Mouse (Mus musculus): ENCODE measurements at regions not wholly inside any gene's neighbourhood (a gene's known extent, or its start where the extent isn't known, plus 50 kb on each side); places are given as distances from the start of the nearest gene placed in this dataset.

DNA sequence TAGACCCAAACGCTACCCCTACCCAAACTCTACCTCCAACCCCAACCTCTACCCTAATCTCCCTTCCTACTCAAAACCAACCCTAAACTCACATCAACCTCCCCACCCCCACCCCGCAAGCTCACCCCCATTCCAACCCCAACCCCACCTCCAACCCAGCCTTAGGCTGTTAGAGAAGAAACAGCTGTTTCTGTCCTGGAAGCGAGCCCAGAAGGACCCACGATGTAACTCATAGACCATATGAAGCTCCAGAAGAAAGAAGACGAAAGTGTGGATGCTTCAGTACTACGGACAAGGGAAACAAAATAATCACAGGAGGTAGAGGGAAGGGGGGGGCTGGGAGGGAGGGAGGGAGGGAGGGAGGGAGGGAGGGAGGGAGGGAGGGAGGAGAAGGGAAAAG lies 58.4 kb downstream of the Sox11 start:
- DNase-seq (ENCODE audit: low read depth), result no peak

DNA sequence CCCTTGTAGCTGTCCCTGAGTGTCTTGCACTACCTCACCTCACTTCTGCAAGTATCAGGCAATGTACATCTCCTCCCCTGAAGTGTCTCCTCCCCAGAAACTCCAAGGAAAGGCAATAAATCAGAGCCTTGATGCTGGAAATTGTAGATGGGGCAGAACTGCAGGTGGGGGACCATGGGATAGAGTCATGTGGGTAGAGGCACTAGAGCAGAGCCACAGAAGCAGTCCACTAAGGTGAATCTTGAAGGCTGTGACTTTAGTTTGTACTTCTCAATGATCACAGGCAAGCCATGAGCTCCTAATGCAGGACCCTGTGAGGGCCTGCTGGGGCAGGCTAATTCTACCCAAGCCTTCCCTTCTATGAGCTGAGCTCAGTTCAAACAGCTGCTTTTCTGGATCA lies 80.4 kb downstream of the Sox11 start:
- DNase-seq (ENCODE audit: low read depth), result no peak

- no peak for DNase-seq (ENCODE audit: low read depth)
These were observed 88.2 kb downstream of the Sox11 start for GRCm38 (mm10) chr12:27254125-27254524.

GRCm38 (mm10) chr12:27251521-27251920 lies 90.9 kb downstream of the Sox11 start:
- no peak for DNase-seq (ENCODE audit: low read depth)

DNA sequence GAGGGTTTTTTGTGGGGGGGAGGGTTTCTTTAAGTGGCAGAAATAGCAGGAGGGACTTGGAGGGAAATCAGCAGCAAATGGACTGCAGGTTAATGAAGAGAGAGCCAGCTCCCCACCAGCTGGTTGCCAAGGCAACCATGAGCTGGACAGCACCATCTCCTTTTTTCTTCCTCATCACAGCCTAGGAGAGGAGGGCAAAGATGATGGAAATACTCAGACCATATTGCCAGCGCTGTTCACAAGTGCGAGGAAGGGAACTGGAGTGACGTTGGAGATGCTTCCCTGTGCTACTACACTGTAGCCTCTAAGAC lies 93.9 kb downstream of the Sox11 start:
- DNase-seq (ENCODE audit: low read depth), result no peak

GRCm38 (mm10) chr12:27247756-27248544 lies 94.4 kb downstream of the Sox11 start:
- no peak for DNase-seq (ENCODE audit: low read depth)

DNA sequence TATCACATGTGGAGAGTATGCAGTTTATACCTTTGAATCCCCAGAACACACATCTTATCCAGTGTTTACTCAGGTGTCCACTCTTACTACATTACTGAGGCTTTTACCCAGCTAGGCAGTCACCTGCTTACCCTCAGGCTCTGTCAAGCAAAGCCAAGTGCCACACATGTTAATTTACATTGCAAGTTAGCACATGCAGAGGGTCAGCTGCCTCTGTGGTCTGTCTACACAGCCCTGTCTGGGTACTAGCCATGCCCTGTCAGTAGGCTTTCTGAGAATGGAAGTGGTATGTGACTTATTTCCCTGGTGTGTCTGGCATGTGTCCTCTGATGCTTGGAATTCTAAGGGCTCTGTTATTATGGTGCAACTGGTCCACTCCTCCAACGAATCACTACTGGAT lies 106.6 kb downstream of the Sox11 start:
- DNase-seq (ENCODE audit: low read depth), result no peak

DNA sequence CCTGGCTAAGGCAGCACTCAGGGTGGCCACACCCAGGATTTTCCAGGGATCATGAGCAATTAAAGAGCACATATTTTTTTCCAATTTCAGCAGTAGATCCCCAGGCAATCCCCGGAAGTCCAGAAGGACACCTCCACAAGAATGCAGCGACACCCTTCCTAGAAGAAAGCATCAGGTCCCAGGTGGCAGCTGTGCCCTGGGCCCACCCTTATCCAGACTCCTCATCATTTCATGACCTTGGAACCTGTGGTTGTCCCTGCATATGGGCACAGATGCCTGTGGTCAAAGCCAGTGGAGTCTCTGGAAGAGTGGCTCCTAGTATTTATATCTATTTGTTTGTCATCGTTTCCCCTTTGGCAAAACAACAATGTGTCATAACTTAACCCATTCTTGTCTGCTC lies 120.8 kb downstream of the Sox11 start:
- DNase-seq (ENCODE audit: low read depth), result no peak

GRCm38 (mm10) chr12:27201191-27201590 lies 141.2 kb downstream of the Sox11 start:
- no peak for DNase-seq (ENCODE audit: low read depth)

DNA sequence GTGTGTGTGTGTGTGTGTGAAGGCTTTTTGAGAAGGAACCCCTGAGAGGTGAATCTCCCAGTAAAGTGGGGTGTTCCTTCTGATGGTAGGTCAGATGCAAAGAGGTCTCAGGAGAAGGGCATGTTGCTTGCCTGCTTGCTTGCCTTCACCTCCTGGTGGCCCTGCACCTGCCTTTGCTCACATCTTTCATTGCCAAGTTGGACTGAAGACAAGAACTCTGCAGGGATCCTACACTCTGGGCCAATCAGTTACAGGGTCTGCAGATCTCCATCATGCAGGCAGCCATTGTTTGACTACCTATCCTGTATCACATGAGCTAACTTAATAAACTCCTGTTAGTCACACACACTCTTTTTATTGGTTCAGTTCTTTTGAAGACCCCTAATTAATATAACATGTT lies 148.4 kb downstream of the Sox11 start:
- no peak for DNase-seq (ENCODE audit: low read depth)

DNA sequence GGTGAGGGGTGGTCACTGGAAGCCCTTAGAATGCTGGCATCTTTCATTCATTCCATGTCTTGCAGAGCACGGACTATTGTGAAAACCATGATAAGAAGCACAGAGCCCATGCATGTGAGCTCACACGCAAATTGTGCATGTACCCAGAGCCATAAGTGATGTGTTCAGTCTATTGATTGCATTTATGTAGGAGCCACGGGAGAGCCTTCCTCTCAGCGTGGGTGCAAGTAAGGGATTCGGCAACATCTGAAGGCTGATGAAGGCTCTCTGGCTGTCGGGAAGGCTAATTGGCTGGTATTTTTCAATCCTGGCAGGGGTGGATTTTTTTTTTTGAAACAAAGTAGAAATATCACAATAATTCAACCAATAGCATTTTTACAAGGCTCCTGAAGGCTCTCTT lies 150.5 kb downstream of the Sox11 start:
- no peak for DNase-seq (ENCODE audit: low read depth)

GRCm38 (mm10) chr12:27187480-27187879 lies 154.9 kb downstream of the Sox11 start:
- no peak for DNase-seq (ENCODE audit: low read depth)

GRCm38 (mm10) chr12:27182397-27183375 lies 159.7 kb downstream of the Sox11 start:
- DNase-seq (ENCODE audit: low read depth), result no peak

GRCm38 (mm10) chr12:27173561-27173960 lies 168.8 kb downstream of the Sox11 start:
- DNase-seq (ENCODE audit: low read depth), result no peak

DNA sequence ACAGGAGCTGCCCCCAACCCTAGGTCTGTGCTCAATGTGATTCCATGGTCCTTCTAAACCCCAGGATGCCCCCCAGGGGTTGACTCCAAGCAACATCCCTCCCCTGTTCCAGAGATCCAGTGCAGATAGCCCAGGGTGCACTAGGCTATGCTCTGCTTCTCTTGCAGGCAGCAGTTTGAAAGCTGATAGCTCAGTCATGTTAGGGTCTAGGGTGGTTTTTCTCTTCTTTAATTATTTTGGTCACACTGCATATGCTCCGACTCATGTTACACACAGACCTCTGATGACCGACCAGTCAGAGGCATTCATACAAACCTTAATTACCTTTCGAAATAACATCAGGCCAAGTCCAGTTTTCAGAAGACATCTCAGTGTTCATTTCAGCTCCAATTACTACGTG lies 169.2 kb downstream of the Sox11 start:
- no peak for DNase-seq (ENCODE audit: low read depth)

DNA sequence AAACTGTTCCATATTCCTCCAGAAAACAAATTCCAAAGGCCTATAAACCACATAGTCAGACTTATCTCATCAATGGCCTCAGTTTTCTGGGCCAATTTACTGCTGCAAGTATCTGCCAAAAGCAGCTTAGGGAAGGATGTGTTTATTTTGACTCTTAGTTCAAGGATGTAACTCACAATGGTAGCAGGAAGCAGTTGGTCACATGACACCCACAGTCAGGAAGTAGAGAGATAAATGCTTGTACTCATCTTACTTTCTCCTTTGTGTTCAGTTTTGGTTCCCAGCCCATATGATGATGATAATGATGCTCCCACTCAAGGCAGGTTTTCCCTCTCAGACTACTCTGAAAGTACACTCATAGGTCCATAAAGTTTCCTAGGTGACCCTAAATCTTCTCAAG lies 170.8 kb downstream of the Sox11 start:
- no peak for DNase-seq (ENCODE audit: low read depth)

DNA sequence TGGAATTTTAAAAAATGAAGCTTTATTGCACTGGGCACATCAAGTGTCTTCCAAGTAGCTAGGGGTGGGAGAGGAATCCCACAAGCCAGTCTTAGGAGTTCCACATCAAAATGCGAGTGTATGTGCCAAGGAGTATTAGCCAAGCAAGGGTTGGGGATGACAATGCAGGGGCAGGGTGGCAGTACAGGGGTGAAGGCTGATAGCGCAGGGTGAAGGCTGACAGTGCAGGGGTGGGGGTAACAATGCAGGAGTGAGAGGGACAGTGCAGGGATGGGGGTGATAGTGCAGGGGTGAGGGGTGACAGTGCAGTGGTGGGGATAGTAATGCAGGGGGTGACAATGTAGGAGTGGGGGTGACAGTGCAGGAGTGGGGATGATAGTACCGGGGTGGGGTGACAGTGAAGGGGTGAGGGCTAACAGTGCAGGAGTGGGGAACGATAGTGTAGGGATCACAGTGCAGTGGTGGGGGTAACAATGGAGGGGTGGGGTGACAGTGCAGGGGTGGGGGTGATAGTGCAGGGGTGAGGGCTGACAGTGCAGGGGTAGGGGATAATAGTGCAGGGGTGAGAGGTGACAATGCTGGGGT lies 177.4 kb downstream of the Sox11 start:
- no peak for DNase-seq (ENCODE audit: low read depth)

DNA sequence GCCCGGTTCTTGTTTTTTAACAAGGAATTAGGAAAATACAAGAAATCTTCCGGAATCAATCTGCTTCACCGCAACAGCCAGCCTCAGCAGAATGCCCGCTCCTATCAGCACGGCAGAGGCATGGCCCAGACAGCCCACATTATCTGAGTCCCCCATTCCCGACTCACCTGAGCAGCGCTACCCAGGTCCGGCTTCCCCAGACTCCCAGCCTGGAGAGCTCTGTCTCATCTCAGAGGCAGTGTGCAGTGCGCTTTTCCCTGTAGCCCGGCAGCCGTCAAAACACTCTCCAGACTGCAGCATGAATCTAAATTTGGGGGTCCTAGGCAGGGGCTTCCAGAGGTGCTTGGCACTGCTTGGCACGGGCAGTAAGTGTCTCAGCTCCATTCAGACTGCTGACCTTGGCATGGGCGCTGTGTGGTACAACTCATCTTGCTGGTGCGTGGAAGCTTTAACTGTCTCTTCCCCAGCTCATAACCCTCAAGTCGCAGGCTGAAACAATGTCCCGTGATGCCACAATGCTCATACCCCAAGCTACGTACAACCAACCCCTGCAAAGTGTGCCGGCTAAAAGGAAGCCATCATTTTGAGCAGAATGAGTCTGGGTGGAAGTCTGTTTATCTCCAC lies 182.2 kb downstream of the Sox11 start:
- no peak for DNase-seq (ENCODE audit: low read depth)

- DNase-seq (ENCODE audit: low read depth), result no peak
These were observed 182.8 kb downstream of the Sox11 start for GRCm38 (mm10) chr12:27159416-27160062.

DNA sequence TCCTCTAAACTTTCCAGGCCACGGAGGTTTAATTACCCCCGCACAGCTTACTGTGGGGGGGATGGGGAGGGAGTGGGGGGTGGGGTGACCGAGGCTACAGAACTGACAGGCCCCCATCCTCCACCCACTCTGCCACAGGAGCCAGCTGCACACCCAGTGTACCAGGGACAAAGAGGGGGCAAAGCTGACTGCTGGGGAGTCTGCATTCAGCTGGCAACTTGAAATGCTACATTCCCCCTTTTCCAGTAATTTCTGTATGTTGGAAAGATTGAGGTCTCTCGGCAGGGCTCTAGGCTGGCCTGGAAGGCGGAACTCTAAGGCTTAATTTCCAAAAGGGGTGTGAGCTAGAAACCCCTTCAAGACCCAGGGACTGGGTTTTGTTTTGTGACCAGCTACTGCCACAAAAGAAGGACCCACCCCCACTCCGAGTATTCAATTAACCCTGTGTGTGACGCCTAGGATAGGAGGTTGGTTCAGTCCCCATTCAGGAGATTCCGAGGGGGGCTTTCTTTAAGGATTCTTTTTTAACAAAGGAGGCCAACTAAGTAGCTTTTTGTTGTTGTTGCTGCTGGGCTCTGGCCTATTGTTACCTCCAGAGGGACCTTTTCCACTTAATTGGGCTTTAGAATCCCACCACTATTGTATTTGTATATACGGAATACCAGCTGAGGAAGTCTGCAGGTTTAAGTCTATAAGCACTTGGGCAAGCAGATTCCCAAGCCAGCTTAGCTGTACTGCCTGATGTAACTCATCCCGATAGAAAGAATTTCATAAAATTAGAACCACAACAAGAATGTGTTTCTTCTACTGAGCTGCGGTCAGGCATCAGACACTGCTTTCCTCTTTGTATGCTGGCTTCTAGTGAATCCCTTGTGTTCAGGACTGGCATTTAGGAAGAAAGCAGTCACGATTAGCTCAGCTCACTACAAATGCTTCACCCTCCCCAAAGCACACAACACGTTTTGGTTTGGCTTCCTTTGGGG lies 191.2 kb downstream of the Sox11 start:
- no peak for DNase-seq (ENCODE audit: low read depth)

GRCm38 (mm10) chr12:27143310-27143709 lies 199.1 kb downstream of the Sox11 start:
- DNase-seq (ENCODE audit: low read depth), result no peak

All from induced T-regulatory cell, adult 2 months (primary cell).